Mouse (Mus musculus) erythroblast, embryonic 14.5 days (primary cell): ENCODE data around the gene Sfr1.

Experiments
- GATA1 ChIP-seq: IDR thresholded peaks from 2 replicates; pipeline ENCODE4 v1.6.1; 2012; ENCODE audit warnings: low read length, inconsistent platforms, mixed read lengths
- TAL1 ChIP-seq: IDR thresholded peaks from 3 replicates; pipeline ENCODE4 v1.6.1; 2012; ENCODE audit warnings: low read length, inconsistent platforms, mixed read lengths

GRCm38 (mm10) chr19:47716144-47716543, 15.3 kb upstream of the Sfr1 start:
- TF ChIP-seq GATA1 (no peak), TAL1 (no peak)
